Mouse (Mus musculus): ENCODE measurements around the gene Hrh2.

The Hrh2 gene

DNA sequence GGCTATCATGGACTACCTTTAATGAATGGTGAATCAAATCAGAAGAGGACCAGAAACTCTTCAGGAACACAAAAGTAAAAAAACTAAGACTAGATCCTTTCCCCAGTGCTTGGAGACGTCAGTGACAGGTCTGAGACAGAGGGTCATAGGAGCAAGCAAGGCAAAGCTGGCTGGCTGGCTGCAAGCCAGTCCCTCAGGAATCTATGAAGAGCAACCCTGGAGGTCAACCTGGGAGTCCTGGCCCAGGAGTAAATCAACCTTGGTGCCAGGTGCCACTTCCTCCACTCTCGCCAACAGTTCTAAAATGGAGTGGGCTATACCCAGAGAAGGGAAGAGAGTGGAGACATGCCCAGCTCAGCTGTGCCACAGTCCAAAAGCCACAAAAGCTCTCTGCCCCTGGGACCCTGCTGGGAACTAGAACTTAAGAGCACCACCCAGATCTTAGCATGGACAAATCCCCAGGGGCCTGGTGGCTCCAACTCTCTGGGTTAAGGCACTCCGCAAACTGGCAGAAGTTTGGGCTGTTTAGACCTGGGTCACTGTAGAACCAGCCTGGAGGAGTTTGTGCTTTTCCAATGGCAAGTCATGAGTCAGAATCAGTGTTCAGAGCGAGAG is 15.4 kb upstream of the Hrh2 start:
- DNase-seq (ENCODE audit: low read depth, low spot score) = no peak

DNA sequence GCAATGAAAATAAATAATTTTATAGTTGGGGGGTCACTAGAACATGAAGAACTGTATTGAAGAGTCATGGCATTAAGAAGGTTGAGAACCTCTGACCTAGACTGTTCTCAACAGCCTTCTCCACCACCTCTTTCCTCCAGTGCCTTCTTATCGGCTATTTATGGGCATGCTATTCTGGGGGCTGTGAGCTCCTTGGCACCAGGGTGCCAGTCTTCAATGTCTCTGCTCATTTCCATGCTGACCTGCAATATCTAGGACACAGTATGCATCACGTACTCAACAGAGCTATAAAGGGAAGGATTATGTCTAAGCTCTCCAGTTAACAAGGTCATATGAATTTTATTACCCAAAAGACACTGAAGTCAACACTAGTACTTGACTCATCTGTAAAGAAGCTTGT is 14.6 kb upstream of the Hrh2 start:
- no peak for DNase-seq (ENCODE audit: low read depth, low spot score)

DNA sequence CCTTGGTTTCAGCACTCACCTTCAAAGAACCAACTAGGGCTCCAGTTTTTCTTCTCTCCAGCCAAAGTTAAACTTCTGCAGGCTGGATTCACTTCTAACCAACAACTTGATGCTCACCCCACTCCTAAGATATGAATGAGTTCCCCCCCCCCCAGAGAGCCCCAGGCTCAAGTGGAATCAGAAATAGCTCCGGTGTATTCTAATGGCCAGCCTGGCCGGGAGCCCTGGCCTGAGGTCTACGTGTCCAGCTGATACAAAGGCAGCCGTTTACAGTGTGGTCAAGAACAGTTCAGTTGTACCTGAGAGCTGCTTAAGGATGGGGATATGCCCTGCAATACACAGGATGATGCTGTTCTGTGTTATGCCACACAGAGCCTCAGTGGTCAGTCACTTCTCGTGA is 13.3 kb upstream of the Hrh2 start:
- no peak for DNase-seq (ENCODE audit: low read depth, low spot score)

DNA sequence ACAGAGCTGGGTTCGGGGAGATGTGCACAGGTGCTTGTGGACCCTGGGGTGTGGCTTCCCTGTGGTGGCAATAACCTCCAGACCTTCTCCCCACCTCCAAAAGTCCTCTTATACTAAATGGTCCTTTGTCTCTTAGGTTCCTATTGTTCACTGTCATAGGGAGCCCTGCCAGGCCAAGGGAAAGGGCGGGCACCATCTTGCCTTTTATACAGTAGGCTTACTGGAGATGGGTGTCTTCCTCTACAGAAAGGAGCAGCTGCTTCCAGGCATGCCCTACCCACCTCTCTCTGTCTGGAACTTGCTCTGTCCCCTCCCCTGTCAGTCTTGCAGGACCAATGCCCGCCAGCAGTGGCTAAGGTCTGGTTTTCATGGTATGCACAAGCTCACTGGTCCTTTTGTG is 12.0 kb upstream of the Hrh2 start:
- no peak for DNase-seq (ENCODE audit: low read depth, low spot score)

DNA sequence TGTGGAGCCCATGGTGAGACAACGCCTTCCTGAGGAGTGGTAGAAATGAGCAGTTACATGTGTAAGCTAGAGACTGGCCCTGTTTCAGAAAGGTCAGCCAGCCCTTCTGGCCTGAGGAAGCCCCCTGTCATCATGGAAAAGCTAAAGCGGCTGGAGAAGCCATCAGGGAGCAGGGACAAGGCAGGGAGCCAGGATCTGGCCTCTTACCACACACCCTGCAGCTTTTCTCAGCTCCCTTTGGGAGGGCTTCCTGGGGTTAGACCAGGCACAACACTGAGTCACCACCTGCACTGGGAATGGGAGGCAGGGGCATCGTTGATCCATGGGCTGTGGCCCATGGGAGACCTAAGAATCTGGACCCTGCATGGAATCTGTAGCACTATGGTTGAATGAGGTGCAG is 11.5 kb upstream of the Hrh2 start:
- DNase-seq (ENCODE audit: low read depth, low spot score) = no peak

DNA sequence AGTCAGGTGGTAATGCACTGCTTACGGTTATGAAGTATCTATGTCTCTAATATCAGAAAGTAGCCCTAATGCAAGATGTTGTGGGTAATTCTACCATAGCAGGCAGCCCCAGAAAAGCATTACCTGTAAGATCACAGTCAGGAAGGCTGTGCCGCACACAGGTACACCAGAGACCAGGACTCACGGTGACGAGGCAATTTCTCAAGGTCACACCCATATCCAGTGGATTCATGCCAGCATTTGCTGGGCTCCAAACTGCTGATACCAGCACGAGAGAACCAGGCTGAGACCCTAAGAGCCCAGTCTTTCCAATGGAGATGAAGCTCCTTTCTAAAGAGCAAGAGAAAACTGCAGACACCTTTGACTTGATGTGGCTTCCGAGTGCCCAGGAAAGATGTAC is 10.6 kb upstream of the Hrh2 start:
- no peak for DNase-seq (ENCODE audit: low read depth, low spot score)

DNA sequence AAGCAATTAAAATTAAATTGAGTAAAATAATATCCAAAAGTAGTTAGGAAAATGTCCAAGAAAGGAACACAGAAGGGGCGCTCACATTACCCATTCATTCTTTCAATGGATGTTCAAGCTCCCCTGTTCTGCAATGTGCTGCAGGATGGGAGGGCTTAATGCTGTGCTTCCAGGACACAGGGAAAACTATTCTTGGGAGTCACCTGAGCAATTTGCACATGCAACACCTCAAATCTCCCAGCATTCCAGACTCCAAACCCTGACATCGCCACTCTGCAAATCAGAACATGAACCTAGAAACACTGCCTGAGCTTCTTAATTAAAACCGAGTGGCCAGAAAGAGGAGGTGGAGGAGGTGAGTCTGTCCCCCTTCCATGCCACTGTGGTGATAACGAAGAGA is 10.0 kb upstream of the Hrh2 start:
- no peak for DNase-seq (ENCODE audit: low read depth, low spot score)

DNA sequence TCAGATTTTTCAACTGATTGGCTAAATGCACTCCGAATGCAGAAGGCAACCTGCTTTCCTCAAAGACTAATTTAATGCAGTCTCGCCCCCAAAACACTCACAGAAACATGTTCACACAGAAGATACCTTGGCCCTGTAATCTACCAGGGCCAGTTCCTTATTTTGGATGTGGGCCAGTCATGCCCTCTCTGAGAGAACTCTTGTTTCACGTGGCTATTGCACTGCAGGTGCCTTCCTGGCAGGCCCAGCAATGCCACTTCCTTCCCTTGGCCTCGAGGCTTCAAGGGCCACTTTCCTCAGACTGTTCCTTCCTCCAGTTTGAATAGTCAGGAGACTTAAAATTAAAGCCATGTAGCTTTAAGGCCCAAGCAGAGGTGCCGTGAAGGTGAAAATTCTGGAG is 5.5 kb upstream of the Hrh2 start:
- DNase-seq (ENCODE audit: low read depth, low spot score) = no peak

DNA sequence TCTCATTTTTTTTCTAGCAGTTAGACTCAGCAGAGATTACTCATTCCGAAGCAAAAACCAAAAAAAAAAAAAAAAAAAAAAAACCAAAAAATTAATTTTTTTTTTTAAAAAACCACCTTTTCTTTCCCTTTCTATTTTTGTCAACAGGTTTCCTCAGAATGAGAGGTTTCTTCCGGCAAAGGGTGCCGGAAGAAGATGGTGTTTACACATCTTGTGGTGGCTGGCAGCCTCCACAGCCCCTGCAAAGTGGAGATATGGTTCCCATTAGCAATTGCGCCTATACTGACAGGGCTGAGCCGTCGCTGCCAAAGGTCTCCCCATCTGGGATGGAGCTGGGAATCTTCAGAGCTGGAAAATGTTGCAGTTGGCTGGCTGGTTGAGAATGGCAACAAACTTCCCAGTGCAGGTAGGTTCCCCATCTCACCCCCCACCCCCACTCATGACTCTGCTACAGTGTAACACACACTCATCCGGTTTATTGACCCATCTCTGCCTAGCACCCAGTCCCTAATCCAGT is 3.7 kb upstream of the Hrh2 start:
- DNase-seq (ENCODE audit: low read depth, low spot score) = no peak

DNA sequence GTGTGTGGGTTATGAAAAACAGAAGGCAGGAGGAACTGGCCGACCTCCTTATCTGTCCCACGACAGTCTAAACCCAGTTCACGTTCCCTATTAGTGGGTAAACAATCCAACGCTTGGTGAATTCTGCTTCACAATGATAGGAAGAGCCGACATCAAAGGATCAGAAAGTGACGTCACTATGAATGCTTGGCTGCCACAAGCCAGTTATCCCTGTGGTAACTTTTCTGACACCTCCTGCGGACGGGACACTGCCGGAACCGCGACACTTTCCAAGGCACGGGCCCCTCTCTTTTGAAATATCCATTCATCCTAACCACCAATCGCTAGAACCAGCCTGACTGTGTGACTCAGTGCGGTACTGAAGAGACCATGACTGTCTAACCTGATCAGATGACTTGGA is 2.0 kb upstream of the Hrh2 start:
- peak; percentile 39 for DNase-seq (ENCODE audit: low read depth, low spot score)

DNA sequence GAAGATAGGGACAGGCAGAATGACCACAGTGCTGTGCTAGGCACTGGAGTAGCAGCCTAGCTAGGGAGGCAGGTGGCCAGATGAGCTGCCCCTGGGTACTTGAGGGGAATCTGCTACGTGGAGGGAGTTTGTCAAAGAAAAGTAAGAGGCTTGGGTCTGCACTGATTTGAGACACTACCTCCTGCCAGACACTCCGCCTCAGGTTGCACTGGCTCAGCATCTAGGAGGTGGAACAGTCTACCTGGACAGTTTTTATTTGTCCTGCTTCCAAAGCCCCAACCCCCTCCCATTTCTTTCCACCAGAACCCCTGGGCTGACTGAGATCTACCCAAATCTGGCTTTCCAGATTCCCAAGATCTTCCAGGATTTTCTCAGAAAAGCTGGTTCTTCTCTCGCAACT is 748 bp upstream of the Hrh2 start:
- DNase-seq (ENCODE audit: low read depth, low spot score) = no peak

DNA sequence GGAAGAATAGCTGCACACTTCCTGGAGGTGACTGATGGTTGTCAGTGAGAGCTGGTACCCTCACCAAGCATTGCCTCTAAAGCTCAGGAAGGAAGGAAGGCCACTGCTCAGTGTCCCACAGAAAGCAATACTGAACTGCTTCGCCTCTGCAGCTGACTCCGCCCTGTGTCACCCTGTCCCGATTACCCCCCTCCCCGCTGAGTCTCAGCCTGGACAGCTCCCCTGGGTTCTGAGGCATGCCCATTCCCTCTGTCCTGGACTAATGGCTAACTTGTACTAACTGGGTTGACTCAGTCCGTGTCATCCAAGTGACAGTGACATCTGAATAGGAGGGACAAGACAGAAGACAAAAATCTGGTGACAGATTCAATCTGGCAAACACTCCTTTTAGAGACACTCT is 1.7 kb downstream of the Hrh2 start:
- no peak for DNase-seq (ENCODE audit: low read depth, low spot score)

DNA sequence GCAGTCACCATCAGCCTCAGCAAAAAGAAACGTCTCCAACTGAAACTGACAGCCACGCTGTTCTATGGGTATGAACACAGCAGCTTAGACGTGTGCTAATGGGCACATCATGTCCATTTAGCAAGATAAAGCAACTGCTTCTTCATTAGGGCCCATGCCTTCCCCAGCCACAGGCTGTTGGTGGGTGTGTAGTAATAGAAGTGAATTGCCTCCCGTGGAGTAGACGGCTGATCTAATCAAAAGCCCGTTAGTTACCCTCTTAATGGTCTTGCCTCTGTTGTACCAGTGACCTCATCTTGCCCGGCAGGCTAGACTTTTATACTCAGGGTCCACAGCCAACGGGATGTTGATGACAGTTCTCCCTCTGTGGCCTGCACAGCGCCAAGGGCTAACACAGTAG is 7.1 kb downstream of the Hrh2 start:
- DNase-seq (ENCODE audit: low read depth, low spot score) = peak; percentile 60

DNA sequence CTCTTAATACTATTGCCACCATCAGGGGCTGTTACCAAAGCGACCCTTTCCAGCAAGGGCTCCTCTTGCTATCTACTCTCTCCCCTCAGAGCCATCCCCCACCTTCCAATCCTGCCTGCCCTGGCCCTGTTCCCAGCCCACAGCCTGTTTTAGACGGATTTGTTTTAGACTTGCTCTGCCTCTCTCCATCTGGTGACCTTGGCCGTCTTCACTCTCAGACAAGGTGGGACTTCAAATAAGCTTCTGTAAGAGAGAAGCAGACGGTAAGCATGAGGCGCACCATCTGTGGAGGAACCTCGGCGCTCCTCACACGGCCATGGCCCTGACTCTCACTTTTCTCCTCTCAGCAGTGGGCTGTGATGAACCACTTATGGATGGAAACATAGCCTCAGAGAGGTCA is 10.5 kb downstream of the Hrh2 start:
- no peak for DNase-seq (ENCODE audit: low read depth, low spot score)

DNA sequence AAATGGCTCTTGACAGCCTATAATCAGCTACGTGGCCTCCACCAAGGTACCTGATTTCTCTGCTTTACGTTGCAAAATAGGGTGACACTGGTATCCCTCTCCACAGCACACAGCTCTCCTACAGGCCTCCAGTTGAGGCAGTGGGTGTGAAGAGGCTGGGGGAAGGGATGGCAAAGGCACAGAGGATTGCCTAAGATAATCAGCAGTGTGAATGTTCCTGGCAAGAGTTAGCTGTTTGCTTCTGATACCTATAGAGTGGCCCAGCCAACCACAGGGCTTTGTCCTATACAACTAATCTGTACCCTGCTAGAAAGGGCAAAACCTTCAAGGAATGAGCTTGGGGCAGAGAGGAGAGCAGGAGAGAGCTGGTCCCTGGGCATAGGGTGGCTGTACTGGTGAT is 11.5 kb downstream of the Hrh2 start:
- DNase-seq (ENCODE audit: low read depth, low spot score) = no peak

DNA sequence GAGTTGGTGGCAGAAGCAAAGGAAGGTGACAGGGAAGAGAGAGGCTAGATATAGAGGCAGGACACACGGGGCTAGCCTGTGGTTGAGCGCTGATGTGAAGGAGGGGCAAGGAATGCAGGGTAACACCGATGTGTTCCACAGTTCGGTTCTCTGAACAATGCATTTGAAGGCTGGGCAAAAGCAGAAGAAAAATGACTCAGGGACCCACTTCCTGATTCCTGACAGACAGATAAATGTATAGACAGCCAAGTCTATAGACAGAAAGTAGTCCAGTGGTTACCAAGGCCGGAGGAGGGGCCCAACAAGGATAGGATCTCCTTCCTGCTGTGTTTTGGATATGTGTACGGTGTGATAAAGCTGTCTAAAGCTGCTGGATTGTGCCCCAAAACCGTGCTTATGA is 13.3 kb downstream of the Hrh2 start:
- no peak for DNase-seq (ENCODE audit: low read depth, low spot score)

DNA sequence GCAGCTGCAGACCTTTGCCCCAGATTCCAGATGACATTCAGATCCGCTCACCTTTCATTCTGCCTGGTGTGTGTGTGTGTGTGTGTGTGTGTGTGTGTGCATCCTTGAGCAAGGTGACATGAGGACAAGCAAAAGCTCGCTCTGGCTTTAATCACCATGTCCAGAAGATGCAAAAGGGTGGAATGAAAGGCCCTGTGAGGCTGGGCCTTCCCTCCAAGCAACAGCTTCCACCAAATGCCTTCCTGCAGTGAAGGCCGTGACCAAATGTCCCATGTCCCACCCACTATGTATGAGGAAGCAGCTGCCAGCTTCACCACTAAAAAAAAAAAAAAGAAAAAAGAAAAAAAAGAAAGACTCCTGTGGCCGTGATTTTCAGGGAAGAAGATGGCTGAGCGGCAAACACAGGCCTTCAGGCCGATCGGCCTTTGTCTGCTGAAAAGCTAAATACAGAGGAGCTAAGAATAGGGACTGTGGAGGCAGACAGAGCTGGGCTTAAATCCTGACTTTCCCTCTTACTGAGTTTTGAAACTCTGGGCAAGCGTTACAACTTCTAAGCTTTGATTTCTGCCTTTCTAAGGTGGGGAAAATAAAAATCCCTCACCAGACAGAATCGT is 14.3 kb downstream of the Hrh2 start:
- no peak for DNase-seq (ENCODE audit: low read depth, low spot score)

DNA sequence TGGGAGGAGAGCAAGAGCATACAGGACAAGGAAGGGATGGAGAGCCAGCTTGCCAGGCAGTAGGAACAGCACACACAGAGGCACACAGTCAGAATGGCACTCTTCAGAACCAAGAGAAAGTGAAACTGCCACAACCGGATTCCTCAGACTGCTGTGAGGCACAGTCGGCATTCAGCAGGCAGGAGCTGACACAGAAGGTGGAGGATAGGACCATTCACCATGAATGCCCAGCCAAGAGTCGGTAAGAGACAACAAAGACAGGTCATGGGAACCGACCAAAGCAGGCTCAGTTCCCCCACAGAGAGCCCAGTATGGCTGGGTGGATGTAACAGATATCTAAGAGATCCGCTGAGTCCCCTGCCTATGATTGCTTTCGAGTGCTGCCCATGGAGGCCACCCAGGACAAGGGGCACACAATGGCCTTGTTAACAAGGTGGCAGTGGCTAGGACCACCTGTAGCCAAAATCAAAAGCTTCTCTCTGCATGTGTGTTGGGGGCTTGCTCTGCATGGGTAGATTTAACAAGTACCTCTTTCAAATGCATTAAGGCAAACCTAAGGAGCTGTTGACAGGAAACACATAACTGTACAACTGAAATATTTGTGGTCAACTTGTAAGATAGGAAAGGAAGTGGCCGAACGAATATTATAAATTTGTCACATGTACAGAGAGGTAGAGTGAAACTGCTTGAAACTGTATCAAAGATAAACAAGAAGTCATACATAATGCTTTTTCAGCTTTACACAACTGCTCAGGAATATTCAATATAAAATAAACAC is 17.7 kb downstream of the Hrh2 start:
- no peak for DNase-seq (ENCODE audit: low read depth, low spot score)

DNA sequence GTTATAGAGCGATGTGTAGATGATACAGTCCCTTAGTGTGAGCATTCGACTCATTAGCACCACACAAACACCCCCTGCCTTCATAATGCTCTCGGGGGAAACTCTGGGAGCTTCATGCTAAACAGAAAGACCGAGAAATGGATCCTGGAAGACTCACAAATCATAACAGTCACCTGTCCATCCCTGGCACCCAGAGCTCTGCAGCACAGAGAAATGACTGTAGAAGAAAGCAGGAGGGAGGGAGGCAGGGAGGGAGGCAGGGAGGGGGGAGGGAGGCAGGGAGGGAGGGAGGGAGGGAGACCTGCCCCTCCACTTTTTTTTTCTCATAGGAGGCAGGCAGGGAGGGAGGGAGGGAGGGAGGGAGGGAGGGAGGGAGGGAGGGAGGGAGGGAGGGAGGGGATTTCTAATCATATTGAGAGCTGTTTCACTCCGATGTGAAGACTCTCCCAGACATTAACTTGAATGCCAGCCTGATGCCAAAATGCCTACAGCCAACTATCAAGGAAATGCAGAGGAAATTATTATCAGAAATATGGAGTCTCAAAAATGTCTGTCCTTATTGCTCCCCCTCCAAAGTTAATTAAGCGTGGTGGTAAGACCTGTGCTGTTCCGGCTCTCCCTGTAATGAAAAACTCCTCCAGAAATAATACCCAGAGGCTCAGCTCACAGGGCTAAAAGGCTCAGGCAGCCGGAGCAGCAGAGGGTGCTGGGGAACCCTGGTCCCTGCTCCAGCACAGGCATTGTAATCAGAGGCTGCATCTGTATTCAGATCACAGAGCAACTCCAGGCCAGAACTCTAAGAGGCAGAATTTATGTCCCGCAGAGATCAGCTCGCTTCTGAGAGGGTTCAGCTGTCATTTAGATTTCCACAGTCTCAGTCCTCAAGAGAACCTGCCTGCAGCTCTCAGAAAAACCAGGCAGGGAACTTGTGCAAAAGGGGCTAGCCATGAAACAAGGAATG is 19.9 kb downstream of the Hrh2 start:
- DNase-seq (ENCODE audit: low read depth, low spot score) = peak; percentile 54

DNA sequence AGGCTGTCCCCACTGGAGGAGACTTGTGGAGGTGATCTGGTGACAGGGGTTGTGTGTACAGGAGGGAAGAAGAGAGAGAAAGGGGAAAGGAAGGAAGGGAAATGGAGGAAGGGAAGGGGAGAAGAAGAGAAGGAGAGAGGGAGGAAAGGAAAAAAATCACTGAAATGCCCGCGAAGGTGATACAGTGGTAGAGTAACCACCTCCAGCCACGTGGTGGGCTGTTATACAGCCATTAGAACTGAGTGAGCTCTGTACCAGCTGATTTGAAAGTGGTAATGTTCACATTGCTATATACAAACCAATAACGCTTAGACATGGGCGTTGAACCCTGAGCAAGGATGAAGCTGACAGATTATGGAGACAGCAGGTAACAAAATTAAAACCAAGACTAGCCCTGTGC is 20.6 kb downstream of the Hrh2 start:
- no peak for DNase-seq (ENCODE audit: low read depth, low spot score)

DNA sequence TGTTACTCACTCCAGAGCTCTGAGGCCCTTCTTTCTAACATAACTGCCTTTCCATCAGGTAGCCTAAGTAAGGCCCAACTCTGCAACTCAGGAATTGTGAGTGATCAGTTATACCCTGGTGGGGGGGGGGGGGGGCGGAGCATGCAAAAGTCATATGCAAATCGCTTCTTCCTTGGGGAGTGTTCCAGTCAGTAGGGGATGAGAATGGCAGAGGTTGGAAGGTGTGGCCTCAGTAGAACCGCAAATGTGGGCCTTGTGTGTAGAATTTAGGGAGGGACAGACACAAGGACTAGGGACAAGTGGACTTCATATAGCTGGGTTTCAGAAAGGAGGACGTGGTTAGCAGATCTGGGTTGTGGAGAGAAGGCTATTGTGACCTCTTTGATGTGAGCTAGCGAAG is 23.3 kb downstream of the Hrh2 start:
- DNase-seq (ENCODE audit: low read depth, low spot score) = peak; percentile 91

DNA sequence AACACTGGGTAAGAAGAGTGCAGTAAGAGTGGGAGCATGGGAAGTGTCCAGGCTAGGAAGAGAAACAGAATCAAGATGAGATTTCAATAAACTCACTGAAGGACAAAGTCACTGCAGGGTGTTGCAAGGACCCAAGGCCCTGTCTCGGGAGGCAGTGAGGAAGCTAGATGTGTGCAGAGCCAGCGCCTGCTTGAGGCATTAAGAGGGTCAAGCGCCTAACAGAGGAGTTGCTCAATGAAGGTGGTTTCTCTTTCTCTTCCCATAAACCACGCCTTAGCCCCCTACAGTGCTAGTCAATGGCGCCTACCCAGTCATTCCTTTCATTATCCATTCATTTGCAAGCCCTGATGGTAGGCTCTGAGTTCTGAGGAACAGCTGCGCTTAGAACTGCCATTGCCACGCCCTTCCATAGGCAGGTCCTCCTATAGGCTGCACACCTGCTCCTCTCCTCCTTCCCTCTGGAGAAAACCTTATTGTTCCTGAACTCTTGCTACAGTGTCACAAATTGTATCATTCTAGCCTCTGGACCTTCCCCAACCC is 23.9 kb downstream of the Hrh2 start:
- peak; percentile 100 for DNase-seq (ENCODE audit: low read depth, low spot score)
